23 mouse cellular contexts compared by ENCODE assay signal in genomic region chr1:43858988-43859387, GRCm38 (mm10). TPM values are rescaled to one million over a fixed set of nuclear protein-coding genes. Genes with fewer than 3 reads are reported as not detected.
DNase-seq lines count a peak whose midpoint lies in the region; ATAC-seq and TF ChIP-seq lines count a peak whose summit lies in the region.
"Had no signal": no experiment of that assay in that cellular context is flagged by ENCODE, and none has a peak within 500 bp of the region (broad histone marks: within the 10 kb centered on the region; RNA-seq: fewer than 3 reads in every experiment).

No protein-coding gene starts in this region.

- no peaks in the 10 kb centered on the region for H3K27me3 ChIP-seq in kidney, adult 2 months (replicated peaks; ENCODE audit: control insufficient read depth, insufficient read depth, low read length)
- no peaks in the 10 kb centered on the region for H3K27me3 ChIP-seq in lung, embryonic 14.5 days (ENCODE audit: insufficient read depth, low read length)
- H3K27me3 ChIP-seq in lung, postnatal 0 days (replicated peaks; ENCODE audit: insufficient read depth, low read length): no peaks in the 10 kb centered on the region
- H3K27me3 ChIP-seq in midbrain, embryonic 11.5 days (ENCODE audit: control insufficient read depth, insufficient read depth, low read length): no peaks in the 10 kb centered on the region
- no peaks in the 10 kb centered on the region for H3K27me3 ChIP-seq in midbrain, embryonic 14.5 days (ENCODE audit: control insufficient read depth, insufficient read depth, low read length)
- H3K27me3 ChIP-seq: CH12.LX; embryonic facial prominence, embryonic 12.5 days; forebrain, embryonic 13.5 days; forebrain, embryonic 15.5 days had no signal

- TF ChIP-seq POLR2A in kidney, adult 2 months (IDR thresholded peaks at IDR 0.05; ENCODE audit: low read depth, low read length): no peak

- no peak overlapping the region for H3K9ac ChIP-seq in lung, embryonic 14.5 days
- no peak overlapping the region for H3K9ac ChIP-seq in lung, postnatal 0 days (replicated peaks; ENCODE audit: low read depth)
- H3K9ac ChIP-seq in midbrain, embryonic 11.5 days (ENCODE audit: low read length): no peak overlapping the region
- no peak overlapping the region for H3K9ac ChIP-seq in midbrain, embryonic 14.5 days (replicated peaks; ENCODE audit: low read length)
- H3K9ac ChIP-seq: embryonic facial prominence, embryonic 12.5 days; forebrain, embryonic 13.5 days; forebrain, embryonic 15.5 days; forebrain, postnatal 0 days had no signal

- 62% methylated on average over 5 of the region's 5 CpGs for whole genome bisulfite sequencing in kidney, adult 2 months
- WGBS in lung, embryonic 14.5 days: 44% methylated on average over 5 of the region's 5 CpGs
- WGBS in lung, postnatal 0 days: 27% methylated on average over 5 of the region's 5 CpGs
- WGBS in midbrain, embryonic 11.5 days: 83% methylated on average over 5 of the region's 5 CpGs
- WGBS in midbrain, embryonic 14.5 days: 79% methylated on average over 5 of the region's 5 CpGs

- TF ChIP-seq EP300 in lung, postnatal 0 days (IDR thresholded peaks at IDR 0.05): no peak

- H3K27ac ChIP-seq in kidney, adult 2 months (ENCODE audit: insufficient read depth, low read depth, low read length): peak overlapping the region; percentile 16; the same call in 1 of the 2 replicates
- no peak overlapping the region for H3K27ac ChIP-seq in lung, embryonic 14.5 days (ENCODE audit: low read depth)
- no peak overlapping the region for H3K27ac ChIP-seq in lung, postnatal 0 days (ENCODE audit: low read length)
- no peak overlapping the region for H3K27ac ChIP-seq in midbrain, embryonic 11.5 days (ENCODE audit: low read depth, low read length)
- H3K27ac ChIP-seq in midbrain, embryonic 14.5 days (replicated peaks; ENCODE audit: low read depth, low read length): no peak overlapping the region
- H3K27ac ChIP-seq: embryonic facial prominence, embryonic 10.5 days; embryonic facial prominence, embryonic 12.5 days; forebrain, embryonic 13.5 days; forebrain, embryonic 15.5 days had no signal

- no peak for TF ChIP-seq CTCF in kidney, adult 2 months (conservative IDR thresholded peaks at IDR 0.05; ENCODE audit: insufficient read depth, insufficient read length, low read depth, low read length)
- TF ChIP-seq CTCF in lung, embryonic 14.5 days (IDR thresholded peaks at IDR 0.05; ENCODE audit: low read depth): no peak
- no peak for TF ChIP-seq CTCF in lung, postnatal 0 days (IDR thresholded peaks at IDR 0.05)

- H3K4me1 ChIP-seq in kidney, adult 2 months (ENCODE audit: control insufficient read depth, insufficient read depth, low read length): peaks cover 13% of the 10 kb centered on the region; the same call in 1 of the 2 replicates
- no peaks in the 10 kb centered on the region for H3K4me1 ChIP-seq in lung, embryonic 14.5 days (ENCODE audit: insufficient read depth)
- H3K4me1 ChIP-seq in lung, postnatal 0 days (ENCODE audit: insufficient read depth, low read depth, low read length): no peaks in the 10 kb centered on the region
- no peaks in the 10 kb centered on the region for H3K4me1 ChIP-seq in midbrain, embryonic 11.5 days (ENCODE audit: control insufficient read depth, insufficient read depth, low read length)
- no peaks in the 10 kb centered on the region for H3K4me1 ChIP-seq in midbrain, embryonic 14.5 days (ENCODE audit: control insufficient read depth, insufficient read depth, low read length)
- H3K4me1 ChIP-seq: embryonic facial prominence, embryonic 10.5 days; embryonic facial prominence, embryonic 12.5 days; forebrain, embryonic 13.5 days; forebrain, embryonic 15.5 days had no signal

- no peak for ATAC-seq in lung, embryonic 14.5 days (ENCODE audit: insufficient read depth)
- ATAC-seq in lung, postnatal 0 days: no peak
- ATAC-seq in midbrain, embryonic 11.5 days (ENCODE audit: low FRiP score): no peak
- ATAC-seq in midbrain, embryonic 14.5 days (ENCODE audit: low FRiP score, low TSS enrichment): no peak
- ATAC-seq: CD4-positive, CD25-positive, alpha-beta regulatory T cell, adult 4 months; forebrain, embryonic 13.5 days; forebrain, embryonic 15.5 days; forebrain, postnatal 0 days had no signal

- H3K4me2 ChIP-seq in lung, embryonic 14.5 days: no peak overlapping the region
- no peak overlapping the region for H3K4me2 ChIP-seq in lung, postnatal 0 days (replicated peaks; ENCODE audit: low read depth, low read length)
- H3K4me2 ChIP-seq in midbrain, embryonic 11.5 days: no peak overlapping the region
- no peak overlapping the region for H3K4me2 ChIP-seq in midbrain, embryonic 14.5 days (ENCODE audit: low read length)
- H3K4me2 ChIP-seq: embryonic facial prominence, embryonic 12.5 days; forebrain, embryonic 13.5 days; forebrain, embryonic 15.5 days had no signal

- no peaks in the 10 kb centered on the region for H3K36me3 ChIP-seq in kidney, adult 2 months (ENCODE audit: control insufficient read depth, insufficient read depth, low read length)
- H3K36me3 ChIP-seq in lung, embryonic 14.5 days (ENCODE audit: insufficient read depth): no peaks in the 10 kb centered on the region
- H3K36me3 ChIP-seq in lung, postnatal 0 days (ENCODE audit: insufficient read depth, low read length): no peaks in the 10 kb centered on the region
- no peaks in the 10 kb centered on the region for H3K36me3 ChIP-seq in midbrain, embryonic 11.5 days (ENCODE audit: control insufficient read depth, insufficient read depth, low read length)
- no peaks in the 10 kb centered on the region for H3K36me3 ChIP-seq in midbrain, embryonic 14.5 days (ENCODE audit: control insufficient read depth, insufficient read depth, low read length)
- H3K36me3 ChIP-seq: embryonic facial prominence, embryonic 10.5 days; embryonic facial prominence, embryonic 12.5 days; forebrain, embryonic 15.5 days; G1E had no signal

- DNase-seq in kidney, adult 2 months: no peak
- DNase-seq in kidney, postnatal 10 days: no peak
- DNase-seq in lung, embryonic 14.5 days: peak; percentile 23
- DNase-seq in lung, postnatal 0 days (ENCODE audit: low spot score): no peak
- DNase-seq in midbrain, embryonic 11.5 days (ENCODE audit: low spot score, missing footprints): peak; percentile 56
- DNase-seq in midbrain, embryonic 14.5 days: no peak
- DNase-seq: adrenal gland, adult 2 months; adrenal gland, postnatal 10 days; adrenal gland, postnatal 36 days; B cell, adult 2 months; cerebellum, adult 11-12 months; cerebellum, adult 2 months; cerebellum, adult 9-10 months; cerebellum, postnatal 10 days; cerebellum, postnatal 25 days; forebrain, postnatal 0 days had no signal

- H3K4me3 ChIP-seq in kidney, adult 2 months (ENCODE audit: insufficient read depth, low read depth, low read length): no peak overlapping the region
- H3K4me3 ChIP-seq in lung, embryonic 14.5 days (ENCODE audit: low read depth, low read length): no peak overlapping the region
- H3K4me3 ChIP-seq in lung, postnatal 0 days (ENCODE audit: low read depth, low read length): no peak overlapping the region
- H3K4me3 ChIP-seq in midbrain, embryonic 11.5 days (ENCODE audit: low read depth, low read length): no peak overlapping the region
- no peak overlapping the region for H3K4me3 ChIP-seq in midbrain, embryonic 14.5 days (replicated peaks; ENCODE audit: low read depth, low read length)
- H3K4me3 ChIP-seq: embryonic facial prominence, embryonic 10.5 days; embryonic facial prominence, embryonic 12.5 days; forebrain, embryonic 13.5 days; forebrain, embryonic 15.5 days had no signal

- no peaks in the 10 kb centered on the region for H3K9me3 ChIP-seq in lung, embryonic 14.5 days (ENCODE audit: low read depth, low read length)
- H3K9me3 ChIP-seq in lung, postnatal 0 days (ENCODE audit: low read length): no peaks in the 10 kb centered on the region
- H3K9me3 ChIP-seq in midbrain, embryonic 11.5 days (ENCODE audit: control insufficient read depth, low read length): no peaks in the 10 kb centered on the region
- no peaks in the 10 kb centered on the region for H3K9me3 ChIP-seq in midbrain, embryonic 14.5 days (ENCODE audit: control insufficient read depth, low read length)
- H3K9me3 ChIP-seq: embryonic facial prominence, embryonic 10.5 days; embryonic facial prominence, embryonic 12.5 days; forebrain, embryonic 13.5 days; forebrain, embryonic 15.5 days; G1E had no signal

RNA-seq across cellular contexts. Expression of gene Uxs1, which starts 31.4 kb away (rescaled TPM):
- 25.0 and 26.9 TPM in 2 replicates for polyA plus RNA-seq in kidney, adult 2 months (2012; rRNA removed)
- 32.3 and 32.4 TPM in 2 replicates for polyA plus RNA-seq in lung, embryonic 14.5 days (2014; fragmentation: Nextera tagmentation; extraction: Ambion mirVana)
- 17.7 and 18.5 TPM in 2 replicates for polyA plus RNA-seq in lung, postnatal 0 days (2015; fragmentation: Nextera tagmentation; extraction: Ambion mirVana)
- 21.2 and 21.7 TPM in 2 replicates for polyA plus RNA-seq in midbrain, embryonic 11.5 days (2014; fragmentation: Nextera tagmentation; extraction: Ambion mirVana)
- 13.9 and 14.8 TPM in 2 replicates for polyA plus RNA-seq in midbrain, embryonic 14.5 days (2014; fragmentation: Nextera tagmentation; extraction: Ambion mirVana)

Comparison
In these comparisons a context has a peak if more than half of its experiments do, and no peak if none do; other contexts are left out.
1. DNase-seq: peak in lung, embryonic 14.5 days (single experiment) and midbrain, embryonic 11.5 days (single experiment); none in kidney, adult 2 months (single experiment), kidney, postnatal 10 days (single experiment), lung, postnatal 0 days (single experiment) and midbrain, embryonic 14.5 days (single experiment).